Mouse (Mus musculus): ENCODE data around the gene Gm1123. TPM values are rescaled to one million over a fixed set of nuclear protein-coding genes. Genes with fewer than 3 reads are reported as not detected.

The Gm1123 gene
- total RNA-seq, 2 experiments from 2014 or later = not detected

GRCm38 (mm10) chr9:98960348-98960747, 75.2 kb downstream of the Gm1123 start:
- intact Hi-C loops (cut with DNase I) = loop anchor here (5.0 kb wide), 2 partner anchors 313 to 348 kb away; no protein-coding TSS in a partner anchor
- no peak for DNase-seq

GRCm38 (mm10) chr9:98959851-98960250, 75.7 kb downstream of the Gm1123 start:
- intact Hi-C loops (cut with DNase I) = loop anchor here (5.0 kb wide), 2 partner anchors 313 to 348 kb away; no protein-coding TSS in a partner anchor

GRCm38 (mm10) chr9:98958628-98959027, 76.9 kb downstream of the Gm1123 start:
- DNase-seq = no peak
- intact Hi-C loops (cut with DNase I) = no loop called here

More at GRCm38 (mm10) chr9:98959851-98960250, 75.7 kb downstream of the Gm1123 start:
- DNase-seq = no peak

GRCm38 (mm10) chr9:98957751-98958351, 77.7 kb downstream of the Gm1123 start:
- intact Hi-C loops (cut with DNase I) = no loop called here
- peak in 1 of 2 experiments; percentile 18 for DNase-seq

Other genes with a start within 250 kb of the Gm1123 start
- not detected for gene Prr23a1, start 193.2 kb downstream of the Gm1123 start, total RNA-seq (2021)
- not detected for gene Prr23a2, start 179.2 kb downstream of the Gm1123 start, total RNA-seq (2021)
- gene Prr23a3, start 170.9 kb downstream of the Gm1123 start, total RNA-seq (2021) = not detected
- not detected for gene 7420426K07Rik, start 132.6 kb downstream of the Gm1123 start, total RNA-seq (2021)
- not detected for gene Foxl2, start 80.4 kb downstream of the Gm1123 start, total RNA-seq (2021)
- 1 to 10 TPM; 5.3 to 5.6 TPM for gene Faim, start 49.3 kb downstream of the Gm1123 start, total RNA-seq (2021)
- gene Pik3cb, start 104.9 kb upstream of the Gm1123 start, total RNA-seq (2021) = 10 to 100 TPM in 1 of 2 experiments, 1 to 10 TPM in 1; 9.7 to 10.1 TPM
- not detected for gene Faiml, start 201.5 kb upstream of the Gm1123 start, total RNA-seq (2021)
- gene Cep70, start 207.7 kb upstream of the Gm1123 start, total RNA-seq (2021) = 1 to 10 TPM; 5.2 to 5.4 TPM

Data from heart, postnatal 14 days (tissue).